Mouse (Mus musculus) embryonic facial prominence, embryonic 10.5 days (tissue): ENCODE data around the gene Rnf114. TPM values are rescaled to one million over a fixed set of nuclear protein-coding genes. Genes with fewer than 3 reads are reported as not detected.

Experiments used
- DNase-seq: peaks from one replicate; pipeline ENCODE4 v3.0.0-alpha.2; 2017; ENCODE audit warnings: low spot score
- H3K27ac ChIP-seq: fragments of 300-500 bp; sonication (generic); replicated peaks from 2 replicates; pipeline ENCODE4 v1.5.1; 2016; ENCODE audit warnings: mild to moderate bottlenecking
- H3K27me3 ChIP-seq: fragments of 300-500 bp; sonication (generic); replicated peaks from 2 replicates; pipeline ENCODE4 v1.6.1; 2016; ENCODE audit warnings: low read depth, mild to moderate bottlenecking; ENCODE audit not compliant: poor library complexity, severe bottlenecking
- H3K36me3 ChIP-seq: fragments of 300-500 bp; sonication (generic); replicated peaks from 2 replicates; pipeline ENCODE4 v1.6.1; 2016; ENCODE audit warnings: mild to moderate bottlenecking, moderate library complexity
- H3K4me1 ChIP-seq: fragments of 300-500 bp; sonication (generic); 2 replicates; pipeline ENCODE4 v1.6.1; 2016
- H3K4me3 ChIP-seq: fragments of 300-500 bp; sonication (generic); 2 replicates; pipeline ENCODE4 v1.5.1; 2016; ENCODE audit warnings: mild to moderate bottlenecking, moderate library complexity
- H3K9me3 ChIP-seq: fragments of 300-500 bp; sonication (generic); 2 replicates; pipeline ENCODE4 v1.6.1; 2016; ENCODE audit warnings: mild to moderate bottlenecking
- WGBS: fragments of 180-500 bp; shearing (Covaris S2); methylation state at CpG from one replicate; pipeline ENCODE4 v1.1.7; 2016; 5-methylcytosine and 5-hydroxymethylcytosine counted together
- polyA plus RNA-seq: library from polyadenylated mRNA; unstranded; fragments of >200 nt; fragmentation: Nextera tagmentation; extraction: Ambion mirVana; gene quantifications from 2 replicates; pipeline ENCODE4 v1.2.1, GENCODE M21; 2016

The Rnf114 gene
- polyA plus RNA-seq, 1 experiment from 2014 or later: 133 TPM

- no peaks in the 10 kb centered on the region for H3K9me3 ChIP-seq
- peaks cover 66% of the 10 kb centered on the region for H3K27me3 ChIP-seq
- peaks cover 79% of the 10 kb centered on the region for H3K4me1 ChIP-seq
- WGBS: 6% methylated on average over 14 of the region's 14 CpGs
- peak; percentile 32 for DNase-seq
- peak overlapping the region; percentile 64 for H3K4me3 ChIP-seq
- peak overlapping the region; percentile 93 for H3K27ac ChIP-seq
- peaks cover 47% of the 10 kb centered on the region for H3K36me3 ChIP-seq
Measured at GRCm38 (mm10) chr2:167539536-167540476, 47.4 kb downstream of the Rnf114 start.

DNA sequence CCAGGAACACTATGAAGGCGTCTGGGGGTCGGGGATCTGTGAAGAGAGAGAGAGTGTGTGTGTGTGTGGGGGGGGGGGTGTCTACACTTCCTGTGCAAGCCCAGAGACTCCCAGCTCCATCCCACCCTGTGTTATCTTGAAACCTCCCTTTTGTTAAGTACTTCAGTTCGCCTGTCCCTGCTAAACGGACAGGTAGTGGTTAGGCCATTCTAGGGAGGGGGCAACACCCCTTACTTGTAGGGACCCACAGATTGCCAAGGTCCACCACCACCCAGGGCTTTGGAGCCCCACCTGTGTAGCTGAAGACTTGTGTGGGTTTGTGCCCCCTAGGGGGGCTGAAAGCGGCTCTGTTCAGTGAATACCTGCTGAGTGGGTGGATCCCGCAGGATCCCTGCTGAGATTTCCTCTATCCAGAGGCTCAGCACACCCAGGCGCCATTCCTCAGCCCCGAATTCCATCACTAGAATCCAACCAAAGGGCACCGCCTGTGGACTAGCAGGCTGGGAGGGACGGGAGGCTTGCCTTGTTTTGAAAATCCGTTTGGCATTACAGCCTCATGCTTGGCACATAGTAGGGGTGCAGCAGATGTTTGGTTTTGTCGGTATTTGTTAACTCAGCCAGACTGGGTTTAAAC is 48.1 kb downstream of the Rnf114 start:
- Histone ChIP-seq H3K4me1 (peaks cover 80% of the 10 kb centered on the region), H3K36me3 (peaks cover 47% of the 10 kb centered on the region), H3K4me3 (peak overlapping the region; percentile 64), H3K9me3 (no peaks in the 10 kb centered on the region), H3K27ac (peak overlapping the region; percentile 93), H3K27me3 (peaks cover 58% of the 10 kb centered on the region)
- peak; percentile 57 for DNase-seq
- 5% methylated on average over 12 of the region's 12 CpGs for WGBS

- H3K4me1 ChIP-seq: peaks cover 83% of the 10 kb centered on the region
- no peaks in the 10 kb centered on the region for H3K9me3 ChIP-seq
- H3K27ac ChIP-seq: peak overlapping the region; percentile 93
- peaks cover 47% of the 10 kb centered on the region for H3K36me3 ChIP-seq
- H3K27me3 ChIP-seq: peaks cover 51% of the 10 kb centered on the region
- 5% methylated on average over 6 of the region's 6 CpGs for WGBS
- H3K4me3 ChIP-seq: peak overlapping the region; percentile 64
- DNase-seq: peak; percentile 70
Measured at GRCm38 (mm10) chr2:167541324-167541723, 48.9 kb downstream of the Rnf114 start.

- Histone ChIP-seq H3K4me1 (peaks cover 87% of the 10 kb centered on the region), H3K9me3 (no peaks in the 10 kb centered on the region), H3K4me3 (peak overlapping the region; percentile 64), H3K36me3 (peaks cover 47% of the 10 kb centered on the region), H3K27me3 (peaks cover 47% of the 10 kb centered on the region), H3K27ac (peak overlapping the region; percentile 93)
- peak; percentile 42 for DNase-seq
- 61% methylated on average over 12 of the region's 12 CpGs for WGBS
Measured at GRCm38 (mm10) chr2:167541761-167542160, 49.3 kb downstream of the Rnf114 start.

DNA sequence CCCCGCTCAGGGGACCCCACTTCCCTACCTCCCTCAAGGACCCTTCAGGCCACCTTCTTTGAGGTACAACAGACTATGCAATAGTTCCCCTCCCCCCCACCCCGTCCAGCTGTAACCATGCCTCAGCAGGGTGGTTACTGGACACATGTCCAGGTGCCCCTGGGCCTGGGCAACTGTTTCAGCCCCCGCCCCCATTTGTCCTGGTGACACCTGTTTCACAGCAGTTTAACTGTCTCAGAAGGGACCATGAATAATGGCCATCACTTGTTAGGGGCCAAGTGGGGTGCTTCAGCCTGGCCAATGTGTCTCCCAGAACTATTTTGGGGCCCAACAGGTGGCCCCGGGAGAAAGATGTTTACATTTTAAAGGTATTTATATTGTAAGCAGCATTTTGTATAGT is 49.9 kb downstream of the Rnf114 start:
- peaks cover 41% of the 10 kb centered on the region for H3K27me3 ChIP-seq
- H3K9me3 ChIP-seq: no peaks in the 10 kb centered on the region
- WGBS: 61% methylated on average over 4 of the region's 4 CpGs
- peak overlapping the region; percentile 93 for H3K27ac ChIP-seq
- no peak for DNase-seq
- peak overlapping the region; percentile 64 for H3K4me3 ChIP-seq
- H3K36me3 ChIP-seq: peaks cover 47% of the 10 kb centered on the region
- peaks cover 87% of the 10 kb centered on the region for H3K4me1 ChIP-seq

DNA sequence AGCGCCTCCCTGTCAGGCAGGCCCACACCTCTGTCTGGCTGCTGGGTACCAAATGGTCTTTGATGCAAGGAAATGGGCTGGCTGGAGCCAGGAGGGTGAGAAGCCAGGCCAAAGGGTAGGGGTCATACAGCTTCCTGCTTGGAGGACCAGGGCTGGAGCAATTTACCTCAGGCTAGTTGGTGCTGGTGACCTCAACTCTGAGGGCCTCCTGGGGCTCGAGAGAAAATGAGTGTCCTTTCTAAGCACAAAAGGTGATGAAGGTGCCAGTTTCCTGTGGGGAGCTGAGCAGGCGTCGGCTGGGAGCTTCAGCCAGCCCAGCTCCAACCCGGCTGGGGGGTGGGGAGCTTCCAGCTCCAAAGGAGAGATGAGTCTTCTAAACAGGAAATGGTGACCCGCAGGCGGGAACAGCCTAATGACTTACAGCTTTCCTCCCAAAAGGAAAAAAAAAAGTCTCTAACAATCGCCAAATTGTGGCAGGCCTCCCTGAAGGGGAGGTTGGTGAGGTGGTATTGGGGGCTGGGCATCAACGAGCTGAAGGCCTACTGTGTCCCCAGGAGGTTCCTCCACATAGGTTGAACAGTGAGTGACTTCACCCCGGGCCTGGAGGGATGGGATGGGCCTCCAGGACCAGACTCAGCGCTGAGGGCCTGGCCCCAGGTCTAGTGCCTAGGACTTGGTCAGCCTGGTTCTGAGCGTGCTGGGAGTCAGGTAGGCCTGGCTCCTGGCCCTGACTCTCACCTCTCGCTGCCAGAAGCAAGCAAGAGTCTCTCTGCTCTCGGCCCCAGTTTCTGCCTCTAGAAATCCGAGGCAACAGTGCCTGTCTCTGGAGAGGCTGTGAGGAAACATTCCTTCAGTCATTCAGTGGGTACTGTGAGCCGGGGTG is 50.9 kb downstream of the Rnf114 start:
- Histone ChIP-seq H3K27me3 (peaks cover 34% of the 10 kb centered on the region), H3K36me3 (peaks cover 47% of the 10 kb centered on the region), H3K4me1 (peaks cover 80% of the 10 kb centered on the region), H3K4me3 (peak overlapping the region; percentile 64), H3K27ac (peak overlapping the region; percentile 93), H3K9me3 (no peaks in the 10 kb centered on the region)
- 13% methylated on average over 16 of the region's 16 CpGs for WGBS
- peak; percentile 84 for DNase-seq

DNA sequence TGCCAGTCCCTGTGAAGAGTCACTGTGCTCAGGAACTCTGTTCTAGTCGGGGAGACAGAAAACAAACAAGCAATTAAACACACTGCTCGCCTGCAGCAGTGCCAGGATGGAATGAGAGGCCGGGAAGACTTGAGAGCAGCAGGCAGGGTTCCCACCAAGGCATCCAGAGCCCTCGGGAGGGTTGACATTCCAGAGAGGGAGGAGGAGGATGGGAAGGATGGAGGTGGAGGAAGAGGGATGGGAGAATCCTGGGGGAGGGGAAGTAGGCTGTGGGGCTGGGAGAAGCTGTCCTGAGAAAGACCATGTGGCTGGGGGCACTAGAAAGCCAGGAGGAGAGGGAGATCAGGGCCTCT is 51.5 kb downstream of the Rnf114 start:
- 11% methylated on average over 4 of the region's 4 CpGs for WGBS
- Histone ChIP-seq H3K9me3 (no peaks in the 10 kb centered on the region), H3K4me1 (peaks cover 76% of the 10 kb centered on the region), H3K27me3 (peaks cover 28% of the 10 kb centered on the region), H3K36me3 (peaks cover 43% of the 10 kb centered on the region), H3K4me3 (peak overlapping the region; percentile 64), H3K27ac (peak overlapping the region; percentile 93)
- peak; percentile 67 for DNase-seq

DNA sequence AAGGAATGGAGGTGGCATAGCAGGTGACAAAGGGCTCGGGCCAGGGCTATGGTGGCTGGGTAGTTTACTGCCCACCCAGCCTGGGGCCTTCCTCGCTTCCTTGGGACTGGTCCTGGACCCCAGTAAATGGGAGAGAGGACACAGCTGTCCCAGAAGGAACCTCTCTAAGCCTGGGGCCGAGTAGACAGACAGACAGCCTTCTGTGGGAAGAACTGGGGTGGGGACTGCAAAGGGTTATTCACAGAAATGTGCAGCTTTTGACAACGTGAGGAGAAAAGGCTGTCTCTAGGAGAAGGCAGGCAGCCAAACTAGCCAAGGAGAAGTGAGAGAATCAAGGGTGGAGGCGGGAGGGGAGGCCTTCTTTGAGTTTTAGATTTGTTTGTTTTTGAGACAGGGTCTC is 52.0 kb downstream of the Rnf114 start:
- peaks cover 74% of the 10 kb centered on the region for H3K4me1 ChIP-seq
- peak overlapping the region; percentile 93 for H3K27ac ChIP-seq
- WGBS: 52% methylated on average over 5 of the region's 5 CpGs
- H3K27me3 ChIP-seq: peaks cover 23% of the 10 kb centered on the region
- DNase-seq: no peak
- peak overlapping the region; percentile 64 for H3K4me3 ChIP-seq
- H3K9me3 ChIP-seq: no peaks in the 10 kb centered on the region
- peaks cover 38% of the 10 kb centered on the region for H3K36me3 ChIP-seq

DNA sequence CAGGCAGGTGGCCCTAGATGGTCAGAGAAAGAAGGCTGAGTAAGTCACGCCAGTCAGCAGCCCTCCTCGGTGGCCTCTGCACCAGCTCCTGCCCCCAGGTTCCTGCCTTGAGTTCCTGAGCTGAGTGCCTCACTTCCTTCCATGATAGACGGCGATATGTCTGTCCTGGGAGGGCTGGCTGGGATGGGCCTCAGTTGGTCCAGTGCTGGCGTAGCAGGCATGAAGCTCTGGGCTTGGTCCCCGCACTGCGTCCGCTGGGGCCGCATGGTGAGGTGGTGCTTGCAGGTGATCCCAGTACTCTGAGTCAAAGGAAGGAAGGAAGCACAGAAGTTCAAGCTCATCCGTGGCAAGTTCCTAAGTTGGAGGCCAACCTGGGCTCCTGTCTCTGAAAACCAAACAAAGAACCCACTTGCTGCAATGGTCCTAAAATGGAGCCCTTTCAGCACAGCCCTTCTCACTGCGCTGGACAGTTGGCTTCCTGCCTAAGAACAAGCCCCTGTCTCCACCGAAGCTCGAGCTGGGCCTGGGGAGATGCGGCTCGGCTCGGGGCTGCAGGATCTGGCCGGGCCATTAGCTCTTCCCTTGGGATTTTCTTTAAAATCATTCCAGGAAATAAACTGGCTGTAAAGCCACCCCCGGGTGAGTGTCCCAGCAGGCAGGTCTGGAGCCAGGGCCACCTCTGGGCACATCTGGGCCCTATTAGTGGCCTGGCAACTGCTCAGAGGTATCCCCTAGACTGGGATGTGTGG is 54.2 kb downstream of the Rnf114 start:
- H3K27ac ChIP-seq: peak overlapping the region; percentile 68
- DNase-seq: peak; percentile 44
- peaks cover 60% of the 10 kb centered on the region for H3K4me1 ChIP-seq
- no peak overlapping the region for H3K4me3 ChIP-seq
- H3K36me3 ChIP-seq: peaks cover 16% of the 10 kb centered on the region
- H3K27me3 ChIP-seq: 0 out of 2 replicates have a peak, but pooled peaks cover 8% of the 10 kb centered on the region
- H3K9me3 ChIP-seq: no peaks in the 10 kb centered on the region
- 67% methylated on average over 18 of the region's 18 CpGs for WGBS

GRCm38 (mm10) chr2:167547444-167547843 is 55.0 kb downstream of the Rnf114 start:
- peak overlapping the region; percentile 68 for H3K27ac ChIP-seq
- H3K4me3 ChIP-seq: no peak overlapping the region
- H3K27me3 ChIP-seq: no peaks in the 10 kb centered on the region
- H3K9me3 ChIP-seq: no peaks in the 10 kb centered on the region
- DNase-seq: no peak
- WGBS: 78% methylated on average over 8 of the region's 8 CpGs
- H3K36me3 ChIP-seq: peaks cover 8% of the 10 kb centered on the region
- H3K4me1 ChIP-seq: peaks cover 54% of the 10 kb centered on the region

- H3K27ac ChIP-seq: peak overlapping the region; percentile 63
- no peaks in the 10 kb centered on the region for H3K9me3 ChIP-seq
- DNase-seq: no peak
- no peaks in the 10 kb centered on the region; the same call in 1 of the 2 replicates for H3K36me3 ChIP-seq
- peaks cover 51% of the 10 kb centered on the region for H3K4me1 ChIP-seq
- no peaks in the 10 kb centered on the region for H3K27me3 ChIP-seq
- 82% methylated on average over 7 of the region's 7 CpGs for WGBS
- no peak overlapping the region for H3K4me3 ChIP-seq
Measured at GRCm38 (mm10) chr2:167548961-167549360, 56.5 kb downstream of the Rnf114 start.
